In the genomic region with DNA sequence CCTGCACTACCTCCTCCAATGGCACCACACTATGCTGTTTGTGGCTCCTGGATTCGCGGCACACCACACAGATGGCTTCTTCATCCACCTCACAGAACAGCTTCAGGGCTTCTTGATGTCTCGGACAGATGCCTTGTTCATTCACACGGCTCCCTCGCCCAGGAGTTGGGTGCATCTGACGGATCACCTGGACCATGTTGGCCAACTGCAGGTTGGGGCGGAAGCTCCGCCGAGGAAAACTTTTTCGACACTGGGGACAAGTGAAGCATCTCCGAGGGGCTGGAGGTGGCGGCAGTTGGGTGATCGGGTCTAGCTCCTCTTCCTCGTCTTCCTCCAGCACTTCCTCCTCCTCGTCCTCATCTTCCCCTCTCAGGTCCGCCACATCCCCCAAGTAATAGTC, we compare ENCODE assay signal across 8 mouse cellular contexts. TPM values are rescaled to one million over a fixed set of nuclear protein-coding genes. Genes with fewer than 3 reads are reported as not detected.
DNase-seq lines count a peak whose midpoint lies in the region; ATAC-seq and TF ChIP-seq lines count a peak whose summit lies in the region.

No protein-coding gene starts in this region.

- 78% methylated on average over 16 of the region's 16 CpGs for WGBS in embryonic facial prominence, embryonic 12.5 days
- 77% methylated on average over 16 of the region's 16 CpGs for WGBS in hindbrain, embryonic 14.5 days
- WGBS in midbrain, postnatal 0 days, result 76% methylated on average over 16 of the region's 16 CpGs

- peak overlapping the region; percentile 86 for H3K4me3 ChIP-seq in embryonic facial prominence, embryonic 12.5 days
- H3K4me3 ChIP-seq in hindbrain, embryonic 14.5 days (replicated peaks; ENCODE audit: low read length), result peak overlapping the region; percentile 81
- peak overlapping the region; percentile 70 for H3K4me3 ChIP-seq in midbrain, postnatal 0 days (ENCODE audit: low read depth, low read length)

- H3K27ac ChIP-seq in embryonic facial prominence, embryonic 12.5 days, result no peak overlapping the region
- H3K27ac ChIP-seq in hindbrain, embryonic 14.5 days, result no peak overlapping the region
- H3K27ac ChIP-seq in midbrain, postnatal 0 days (ENCODE audit: low read depth, low read length), result 0 out of 2 replicates have a peak overlapping the region, but pooled peaks have one; percentile 96

- peak; percentile 21 to 28 for DNase-seq in layer of hippocampus, postnatal 10 days (ENCODE audit: low spot score in 2 of 2)
- no peak for DNase-seq in layer of hippocampus, adult 18-20 months (ENCODE audit: low spot score in 2 of 2)
- DNase-seq in hindbrain, embryonic 14.5 days (ENCODE audit: low spot score), result no peak
- no peak for DNase-seq in midbrain, postnatal 0 days (ENCODE audit: low spot score)
- no peak for DNase-seq in adrenal gland, postnatal 25 days
- no peak for DNase-seq in frontal cortex, postnatal 36 days (ENCODE audit: low spot score in 2 of 2)
- no peak for DNase-seq in right cerebral cortex, postnatal 4 days

- no peaks in the 10 kb centered on the region for H3K27me3 ChIP-seq in embryonic facial prominence, embryonic 12.5 days
- H3K27me3 ChIP-seq in hindbrain, embryonic 14.5 days (ENCODE audit: control insufficient read depth, insufficient read depth, low read length), result no peaks in the 10 kb centered on the region
- no peaks in the 10 kb centered on the region for H3K27me3 ChIP-seq in midbrain, postnatal 0 days (ENCODE audit: insufficient read depth, low read length)

- peak overlapping the region; percentile 89 for H3K4me2 ChIP-seq in embryonic facial prominence, embryonic 12.5 days (replicated peaks)
- peak overlapping the region; percentile 87 for H3K4me2 ChIP-seq in hindbrain, embryonic 14.5 days (replicated peaks)
- peak overlapping the region; percentile 83 for H3K4me2 ChIP-seq in midbrain, postnatal 0 days (ENCODE audit: low read depth, low read length, poor library complexity, severe bottlenecking)

- H3K9ac ChIP-seq in embryonic facial prominence, embryonic 12.5 days, result peak overlapping the region; percentile 85
- peak overlapping the region; percentile 88 for H3K9ac ChIP-seq in hindbrain, embryonic 14.5 days
- H3K9ac ChIP-seq in midbrain, postnatal 0 days (replicated peaks; ENCODE audit: low read length, poor library complexity, severe bottlenecking), result peak overlapping the region; percentile 89; the same call in 1 of the 2 replicates

- no peaks in the 10 kb centered on the region for H3K9me3 ChIP-seq in embryonic facial prominence, embryonic 12.5 days
- no peaks in the 10 kb centered on the region for H3K9me3 ChIP-seq in hindbrain, embryonic 14.5 days (ENCODE audit: control insufficient read depth, low read length)
- no peaks in the 10 kb centered on the region for H3K9me3 ChIP-seq in midbrain, postnatal 0 days (ENCODE audit: low read length)

- TF ChIP-seq CTCF in midbrain, postnatal 0 days (IDR thresholded peaks at IDR 0.05), result no peak

- H3K36me3 ChIP-seq in embryonic facial prominence, embryonic 12.5 days, result peaks cover 22% of the 10 kb centered on the region
- peaks cover 39% of the 10 kb centered on the region for H3K36me3 ChIP-seq in hindbrain, embryonic 14.5 days (replicated peaks; ENCODE audit: control insufficient read depth, insufficient read depth)
- H3K36me3 ChIP-seq in midbrain, postnatal 0 days (ENCODE audit: insufficient read depth, low read length), result peaks cover 17% of the 10 kb centered on the region

- peaks cover 13% of the 10 kb centered on the region; the same call in 1 of the 2 replicates for H3K4me1 ChIP-seq in embryonic facial prominence, embryonic 12.5 days
- H3K4me1 ChIP-seq in hindbrain, embryonic 14.5 days (replicated peaks; ENCODE audit: control insufficient read depth, insufficient read depth, low read length), result peaks cover 29% of the 10 kb centered on the region
- H3K4me1 ChIP-seq in midbrain, postnatal 0 days (ENCODE audit: insufficient read depth, low read length), result peaks cover 15% of the 10 kb centered on the region; the same call in 1 of the 2 replicates

- no peak for ATAC-seq in embryonic facial prominence, embryonic 12.5 days (ENCODE audit: insufficient number of reproducible peaks, insufficient read depth, low FRiP score, low TSS enrichment)
- no peak for ATAC-seq in hindbrain, embryonic 14.5 days (ENCODE audit: low FRiP score)
- no peak for ATAC-seq in midbrain, postnatal 0 days (ENCODE audit: low FRiP score)

RNA-seq across cellular contexts. Expression of a gene that starts 1.3 kb away (rescaled TPM):
- 10 to 100 TPM; 44.1 to 58.1 TPM for total RNA-seq in layer of hippocampus, postnatal 10 days (2021)
- 10 to 100 TPM; 58.1 to 62.3 TPM for total RNA-seq in layer of hippocampus, adult 18-20 months (2021)
- polyA plus RNA-seq in embryonic facial prominence, embryonic 12.5 days (2016; fragmentation: Nextera tagmentation; extraction: Ambion mirVana), result 6.7 and 7.1 TPM in 2 replicates
- polyA plus RNA-seq in hindbrain, embryonic 14.5 days (2014; fragmentation: Nextera tagmentation; extraction: Ambion mirVana), result 4.6 and 5.6 TPM in 2 replicates
- total RNA-seq in midbrain, postnatal 0 days (2014; rRNA removed), result 38.9 and 41.5 TPM in 2 replicates
- polyA plus RNA-seq in midbrain, postnatal 0 days (2015; fragmentation: Nextera tagmentation; extraction: Ambion mirVana), result 5.0 and 5.1 TPM in 2 replicates
- 48.6 and 53.0 TPM in 2 replicates for total RNA-seq in adrenal gland, postnatal 25 days (2021)

RNA-seq across cellular contexts. Expression of a gene that starts 10.1 kb away (rescaled TPM):
- total RNA-seq in layer of hippocampus, postnatal 10 days (2021), result 1 to 10 TPM; 4.9 to 5.6 TPM
- total RNA-seq in layer of hippocampus, adult 18-20 months (2021), result 1 to 10 TPM; 1.9 to 2.4 TPM
- 0.65 and 1.5 TPM in 2 replicates for polyA plus RNA-seq in embryonic facial prominence, embryonic 12.5 days (2016; fragmentation: Nextera tagmentation; extraction: Ambion mirVana)
- polyA plus RNA-seq in hindbrain, embryonic 14.5 days (2014; fragmentation: Nextera tagmentation; extraction: Ambion mirVana), result 1.7 and 2.5 TPM in 2 replicates
- total RNA-seq in midbrain, postnatal 0 days (2014; rRNA removed), result 7.7 and 8.6 TPM in 2 replicates
- polyA plus RNA-seq in midbrain, postnatal 0 days (2015; fragmentation: Nextera tagmentation; extraction: Ambion mirVana), result 3.4 and 3.7 TPM in 2 replicates
- total RNA-seq in adrenal gland, postnatal 25 days (2021), result 16.9 and 17.6 TPM in 2 replicates

RNA-seq across cellular contexts. Expression of a gene that starts 10.6 kb away (rescaled TPM):
- 1 to 10 TPM in 1 of 2 experiments, under 1 TPM in 1; 0.98 to 1.4 TPM for total RNA-seq in layer of hippocampus, postnatal 10 days (2021)
- total RNA-seq in layer of hippocampus, adult 18-20 months (2021), result 1 to 10 TPM in 1 of 2 experiments, under 1 TPM in 1; 0.38 to 1.1 TPM
- polyA plus RNA-seq in embryonic facial prominence, embryonic 12.5 days (2016; fragmentation: Nextera tagmentation; extraction: Ambion mirVana), result 6.9 and 7.0 TPM in 2 replicates
- polyA plus RNA-seq in hindbrain, embryonic 14.5 days (2014; fragmentation: Nextera tagmentation; extraction: Ambion mirVana), result 1.6 and 2.4 TPM in 2 replicates
- total RNA-seq in midbrain, postnatal 0 days (2014; rRNA removed), result 4.3 and 8.2 TPM in 2 replicates
- polyA plus RNA-seq in midbrain, postnatal 0 days (2015; fragmentation: Nextera tagmentation; extraction: Ambion mirVana), result 2.4 and 3.0 TPM in 2 replicates
- total RNA-seq in adrenal gland, postnatal 25 days (2021), result 2.3 and 3.6 TPM in 2 replicates

RNA-seq across cellular contexts. Expression of a gene that starts 15.7 kb away (rescaled TPM):
- total RNA-seq in layer of hippocampus, postnatal 10 days (2021), result 100 to 1,000 TPM; 336 to 363 TPM
- 100 to 1,000 TPM; 237 to 246 TPM for total RNA-seq in layer of hippocampus, adult 18-20 months (2021)
- polyA plus RNA-seq in embryonic facial prominence, embryonic 12.5 days (2016; fragmentation: Nextera tagmentation; extraction: Ambion mirVana), result 660 and 665 TPM in 2 replicates
- polyA plus RNA-seq in hindbrain, embryonic 14.5 days (2014; fragmentation: Nextera tagmentation; extraction: Ambion mirVana), result 418 and 454 TPM in 2 replicates
- 932 and 1,043 TPM in 2 replicates for total RNA-seq in midbrain, postnatal 0 days (2014; rRNA removed)
- polyA plus RNA-seq in midbrain, postnatal 0 days (2015; fragmentation: Nextera tagmentation; extraction: Ambion mirVana), result 317 and 331 TPM in 2 replicates
- 598 and 671 TPM in 2 replicates for total RNA-seq in adrenal gland, postnatal 25 days (2021)

RNA-seq across cellular contexts. Expression of a gene that starts 55.6 kb away (rescaled TPM):
- total RNA-seq in layer of hippocampus, postnatal 10 days (2021), result 1 to 10 TPM; 3.3 TPM
- total RNA-seq in layer of hippocampus, adult 18-20 months (2021), result 1 to 10 TPM; 5.6 to 5.8 TPM
- 3.4 and 3.5 TPM in 2 replicates for polyA plus RNA-seq in embryonic facial prominence, embryonic 12.5 days (2016; fragmentation: Nextera tagmentation; extraction: Ambion mirVana)
- 4.0 and 4.2 TPM in 2 replicates for polyA plus RNA-seq in hindbrain, embryonic 14.5 days (2014; fragmentation: Nextera tagmentation; extraction: Ambion mirVana)
- total RNA-seq in midbrain, postnatal 0 days (2014; rRNA removed), result 6.2 and 7.6 TPM in 2 replicates
- polyA plus RNA-seq in midbrain, postnatal 0 days (2015; fragmentation: Nextera tagmentation; extraction: Ambion mirVana), result 4.9 and 5.8 TPM in 2 replicates
- 18.7 and 22.6 TPM in 2 replicates for total RNA-seq in adrenal gland, postnatal 25 days (2021)

Comparison
In these comparisons a context has a peak if more than half of its experiments do, and no peak if none do; other contexts are left out.
1. DNase-seq: peak in layer of hippocampus, postnatal 10 days (2 of 2); none in layer of hippocampus, adult 18-20 months (0 of 2), hindbrain, embryonic 14.5 days (single experiment), midbrain, postnatal 0 days (single experiment), adrenal gland, postnatal 25 days (single experiment), frontal cortex, postnatal 36 days (0 of 2) and right cerebral cortex, postnatal 4 days (single experiment).
2. Peak in every context shown above with its lines, with median percentiles within 50 percentile points of each other: H3K4me2 ChIP-seq, H3K4me3 ChIP-seq and H3K9ac ChIP-seq.